15 mouse cellular contexts compared by ENCODE assay signal in the genomic region with DNA sequence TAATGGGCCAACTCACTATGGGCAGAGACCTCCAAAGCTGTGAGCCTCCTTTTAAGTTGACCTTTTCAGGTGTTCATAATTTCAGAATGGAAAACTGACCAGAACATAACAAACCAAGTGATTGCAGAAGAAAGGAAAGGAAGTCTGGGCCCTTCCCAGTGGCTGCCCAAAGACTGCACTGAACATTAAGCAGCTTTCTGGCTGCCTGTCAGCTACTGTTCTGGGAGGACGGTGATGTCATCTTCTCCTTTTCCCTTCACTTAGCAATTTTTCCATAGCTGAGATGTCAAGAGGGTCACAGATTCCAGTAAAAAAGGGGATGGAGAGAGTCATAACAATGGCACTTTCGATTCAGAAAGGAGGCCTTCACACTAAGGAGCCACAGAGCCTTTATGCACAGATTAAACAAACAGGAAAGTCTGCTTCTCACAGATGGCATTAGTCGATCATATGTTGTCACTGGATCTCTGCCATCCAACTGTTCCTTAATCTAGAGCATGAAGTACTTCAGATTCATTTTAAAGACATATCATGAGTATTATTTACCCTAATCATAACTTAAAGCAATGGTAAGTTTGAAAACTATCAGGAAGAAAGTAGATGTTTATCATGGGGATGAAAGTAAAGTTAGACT.
DNase-seq lines count a peak whose midpoint lies in the region; ATAC-seq and TF ChIP-seq lines count a peak whose summit lies in the region.
"Had no signal": no experiment of that assay in that cellular context is flagged by ENCODE, and none has a peak within 500 bp of the region (broad histone marks: within the 10 kb centered on the region; RNA-seq: fewer than 3 reads in every experiment).

No protein-coding gene starts in this region.

- no peaks in the 10 kb centered on the region for H3K4me1 ChIP-seq in lung, postnatal 0 days (ENCODE audit: insufficient read depth, low read depth, low read length)
- H3K4me1 ChIP-seq in heart, embryonic 16.5 days (ENCODE audit: control insufficient read depth, insufficient read depth, low read length), result no peaks in the 10 kb centered on the region
- no peaks in the 10 kb centered on the region for H3K4me1 ChIP-seq in hindbrain, embryonic 11.5 days (replicated peaks; ENCODE audit: control insufficient read depth, insufficient read depth, low read length)
- H3K4me1 ChIP-seq: limb, embryonic 12.5 days; midbrain, embryonic 13.5 days had no signal

- H3K27ac ChIP-seq in lung, postnatal 0 days (ENCODE audit: low read length), result no peak overlapping the region
- H3K27ac ChIP-seq in heart, embryonic 16.5 days (ENCODE audit: low read length), result peak overlapping the region; percentile 43
- no peak overlapping the region for H3K27ac ChIP-seq in hindbrain, embryonic 11.5 days (ENCODE audit: low read depth, low read length)
- H3K27ac ChIP-seq: limb, embryonic 12.5 days; midbrain, embryonic 13.5 days had no signal

- no peak overlapping the region for H3K4me2 ChIP-seq in lung, postnatal 0 days (replicated peaks; ENCODE audit: low read depth, low read length)
- no peak overlapping the region for H3K4me2 ChIP-seq in heart, embryonic 16.5 days (ENCODE audit: low read depth, low read length)
- H3K4me2 ChIP-seq in myocyte (ENCODE audit: low read depth), result peak overlapping the region; percentile 21
- no peak overlapping the region for H3K4me2 ChIP-seq in hindbrain, embryonic 11.5 days (replicated peaks; ENCODE audit: low read depth, low read length)
- H3K4me2 ChIP-seq: limb, embryonic 12.5 days; lung, embryonic 14.5 days; midbrain, embryonic 13.5 days had no signal

- no peak overlapping the region for H3K9ac ChIP-seq in lung, postnatal 0 days (replicated peaks; ENCODE audit: low read depth)
- no peak overlapping the region for H3K9ac ChIP-seq in heart, embryonic 16.5 days (ENCODE audit: low read length)
- H3K9ac ChIP-seq in hindbrain, embryonic 11.5 days (ENCODE audit: low read depth, low read length), result no peak overlapping the region
- H3K9ac ChIP-seq: limb, embryonic 12.5 days; lung, embryonic 14.5 days; midbrain, embryonic 13.5 days had no signal

- ATAC-seq in lung, postnatal 0 days, result no peak
- ATAC-seq in heart, embryonic 16.5 days (replicated peaks; ENCODE audit: extremely low read depth, insufficient read depth, low FRiP score), result peak; percentile 49; the same call in 1 of the 2 replicates
- no peak for ATAC-seq in hindbrain, embryonic 11.5 days (ENCODE audit: low FRiP score)
- ATAC-seq: inflammation-experienced regulatory T-cells, adult 6 months; midbrain, embryonic 13.5 days had no signal

- WGBS in lung, postnatal 0 days, result 29% methylated on average over 3 of the region's 3 CpGs
- WGBS in heart, embryonic 16.5 days, result 33% methylated on average over 3 of the region's 3 CpGs
- 83% methylated on average over 3 of the region's 3 CpGs for WGBS in hindbrain, embryonic 11.5 days

- H3K79me2 ChIP-seq in myocyte (ENCODE audit: control insufficient read depth, insufficient read depth), result no peaks in the 10 kb centered on the region

- no peaks in the 10 kb centered on the region for H3K36me3 ChIP-seq in lung, postnatal 0 days (ENCODE audit: insufficient read depth, low read length)
- H3K36me3 ChIP-seq in heart, embryonic 16.5 days (ENCODE audit: control insufficient read depth, insufficient read depth), result no peaks in the 10 kb centered on the region
- no peaks in the 10 kb centered on the region for H3K36me3 ChIP-seq in myocyte (ENCODE audit: control insufficient read depth, insufficient read depth)
- no peaks in the 10 kb centered on the region for H3K36me3 ChIP-seq in hindbrain, embryonic 11.5 days (ENCODE audit: control insufficient read depth, insufficient read depth, low read length)
- H3K36me3 ChIP-seq: limb, embryonic 12.5 days; midbrain, embryonic 13.5 days had no signal

- TF ChIP-seq EP300 in lung, postnatal 0 days (IDR thresholded peaks at IDR 0.05), result no peak

- no peaks in the 10 kb centered on the region for H3K9me3 ChIP-seq in lung, postnatal 0 days (ENCODE audit: low read length)
- H3K9me3 ChIP-seq in heart, embryonic 16.5 days (replicated peaks; ENCODE audit: control insufficient read depth, low read length), result no peaks in the 10 kb centered on the region
- no peaks in the 10 kb centered on the region for H3K9me3 ChIP-seq in hindbrain, embryonic 11.5 days (ENCODE audit: control insufficient read depth, low read length)
- H3K9me3 ChIP-seq: limb, embryonic 12.5 days; midbrain, embryonic 13.5 days had no signal

- H3K4me3 ChIP-seq in lung, postnatal 0 days (ENCODE audit: low read depth, low read length), result no peak overlapping the region
- H3K4me3 ChIP-seq in heart, embryonic 16.5 days (ENCODE audit: low read length), result no peak overlapping the region
- H3K4me3 ChIP-seq in myocyte, result no peak overlapping the region
- no peak overlapping the region for H3K4me3 ChIP-seq in hindbrain, embryonic 11.5 days (ENCODE audit: low read depth, low read length)
- H3K4me3 ChIP-seq: limb, embryonic 12.5 days; midbrain, embryonic 13.5 days had no signal

- no peaks in the 10 kb centered on the region for H3K27me3 ChIP-seq in lung, postnatal 0 days (replicated peaks; ENCODE audit: insufficient read depth, low read length)
- no peaks in the 10 kb centered on the region for H3K27me3 ChIP-seq in heart, embryonic 16.5 days (ENCODE audit: control insufficient read depth, insufficient read depth, low read length)
- H3K27me3 ChIP-seq in myocyte (ENCODE audit: control insufficient read depth, insufficient read depth, insufficient read length), result no peaks in the 10 kb centered on the region
- no peaks in the 10 kb centered on the region for H3K27me3 ChIP-seq in hindbrain, embryonic 11.5 days (ENCODE audit: control insufficient read depth, insufficient read depth, low read length)
- H3K27me3 ChIP-seq: limb, embryonic 12.5 days; midbrain, embryonic 13.5 days had no signal

- no peak for TF ChIP-seq CTCF in lung, postnatal 0 days (IDR thresholded peaks at IDR 0.05)

- no peak for TF ChIP-seq POLR2A in myocyte (IDR thresholded peaks at IDR 0.05; ENCODE audit: insufficient read length, low read depth)

- DNase-seq in cerebellum, postnatal 14 days, result peak; percentile 29 to 50
- no peak for DNase-seq in cerebellum, adult 11-12 months
- peak; percentile 34 for DNase-seq in lung, postnatal 0 days (ENCODE audit: low spot score)
- DNase-seq in lung, postnatal 4 days, result no peak
- no peak for DNase-seq in frontal cortex, postnatal 25 days (ENCODE audit: low spot score in 2 of 2)
- DNase-seq in hindbrain, embryonic 11.5 days (ENCODE audit: low spot score), result no peak
- DNase-seq: adrenal gland, postnatal 10 days; kidney, postnatal 4 days; lung, embryonic 14.5 days; thymus, adult 2 months had no signal

- H3ac ChIP-seq in myocyte (ENCODE audit: control insufficient read depth, insufficient read length), result no peak overlapping the region

TF ChIP-seq in myocyte, 11 proteins besides CTCF, POLR2A, EP300 and RAD21:
- TF ChIP-seq MYOD1 (IDR thresholded peaks at IDR 0.05; ENCODE audit: control insufficient read depth in 1 of 3, insufficient read length in 2 of 3, low read depth in 2 of 3) (no peak), E2F4 (IDR thresholded peaks at IDR 0.05; ENCODE audit: insufficient read depth) (no peak), CEBPB (IDR thresholded peaks at IDR 0.05; ENCODE audit: insufficient read depth, poor library complexity, severe bottlenecking) (no peak), SRF (IDR thresholded peaks at IDR 0.05; ENCODE audit: control insufficient read depth, insufficient read length, low read depth) (no peak), TCF12 (IDR thresholded peaks at IDR 0.05; ENCODE audit: insufficient read depth, poor library complexity, severe bottlenecking) (no peak), REST (IDR thresholded peaks at IDR 0.05; ENCODE audit: insufficient read depth, insufficient read length) (no peak), USF1 (IDR thresholded peaks at IDR 0.05; ENCODE audit: low read depth) (no peak)
TF ChIP-seq in myocyte: peak in this region for 0.

Comparison
In these comparisons a context has a peak if more than half of its experiments do, and no peak if none do; other contexts are left out.
1. DNase-seq: peak in cerebellum, postnatal 14 days (2 of 2) and lung, postnatal 0 days (single experiment); none in cerebellum, adult 11-12 months (single experiment), lung, postnatal 4 days (0 of 2), frontal cortex, postnatal 25 days (0 of 2) and hindbrain, embryonic 11.5 days (single experiment).